Mouse (Mus musculus): Measurements from ENCODE around the gene Arhgef2. TPM values are rescaled to one million over a fixed set of nuclear protein-coding genes. Genes with fewer than 3 reads are reported as not detected.

The Arhgef2 gene
- polyA plus RNA-seq, 1 experiment from 2014 or later = 138 TPM

DNA sequence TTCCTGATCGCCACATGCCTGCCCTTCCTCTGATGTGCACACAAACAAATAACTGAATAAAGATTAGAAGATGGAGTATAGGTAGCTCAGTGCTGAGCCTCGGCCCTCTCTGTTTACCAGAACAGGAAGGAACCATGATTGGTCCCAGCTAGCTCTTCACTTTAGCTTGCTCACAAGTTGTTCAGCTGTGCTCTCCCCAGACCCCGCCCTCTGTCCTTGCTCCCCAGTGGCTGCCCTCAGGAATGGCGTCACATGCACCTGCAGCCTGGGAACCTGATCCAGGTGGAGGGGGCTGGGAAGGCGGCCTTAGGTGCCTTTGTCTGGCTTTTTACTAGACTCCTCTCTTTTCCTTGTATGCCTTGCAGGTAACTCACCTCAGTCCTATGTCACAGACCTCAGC is 9.4 kb downstream of the Arhgef2 start:
- WGBS = 73% methylated on average over 5 of the region's 5 CpGs

DNA sequence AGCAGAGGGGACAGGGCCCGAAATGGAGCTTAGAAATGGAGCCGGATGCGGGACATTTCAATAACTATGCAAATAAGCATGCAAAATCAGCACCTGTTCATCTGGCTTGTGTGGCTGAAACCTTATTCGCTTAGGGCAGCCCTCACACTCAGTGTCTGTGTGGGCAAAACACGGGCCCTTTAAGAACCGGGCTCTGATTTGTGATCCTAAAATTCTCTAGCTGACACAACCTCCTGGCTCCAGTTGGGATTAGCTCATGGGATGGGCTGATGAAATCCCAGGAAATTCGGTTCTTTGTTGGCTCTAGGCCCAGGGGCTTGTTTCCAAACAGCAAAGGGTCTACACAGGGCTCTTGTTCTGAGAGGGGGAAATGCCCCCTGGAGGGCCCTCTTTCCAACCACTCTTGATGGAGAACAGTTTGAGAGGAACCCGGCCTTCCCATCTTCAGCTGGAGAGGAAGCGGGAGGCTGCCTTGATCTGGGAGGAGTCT is 10.2 kb downstream of the Arhgef2 start:
- H3K4me1 ChIP-seq = peaks cover 15% of the 10 kb centered on the region
- H3K4me3 ChIP-seq = no peak overlapping the region
- H3K4me2 ChIP-seq = no peak overlapping the region; the same call in 1 of the 2 replicates
- WGBS = 31% methylated on average over 9 of the region's 9 CpGs
- H3K36me3 ChIP-seq (replicated peaks) = no peaks in the 10 kb centered on the region
- H3K9ac ChIP-seq = no peak overlapping the region
- H3K27me3 ChIP-seq (replicated peaks) = no peaks in the 10 kb centered on the region
- no peak for ATAC-seq (replicated peaks)
- H3K9me3 ChIP-seq = no peaks in the 10 kb centered on the region
- no peak overlapping the region; the same call in 1 of the 2 replicates for H3K27ac ChIP-seq

More for the DNA sequence above, 9.4 kb downstream of the Arhgef2 start:
- Histone ChIP-seq H3K27ac (no peak overlapping the region), H3K36me3 (replicated peaks) (no peaks in the 10 kb centered on the region), H3K4me1 (0 out of 2 replicates have a peak, but pooled peaks cover 8% of the 10 kb centered on the region), H3K9ac (no peak overlapping the region), H3K4me2 (no peak overlapping the region), H3K4me3 (no peak overlapping the region), H3K9me3 (no peaks in the 10 kb centered on the region), H3K27me3 (replicated peaks) (no peaks in the 10 kb centered on the region)
- ATAC-seq (replicated peaks) = no peak

DNA sequence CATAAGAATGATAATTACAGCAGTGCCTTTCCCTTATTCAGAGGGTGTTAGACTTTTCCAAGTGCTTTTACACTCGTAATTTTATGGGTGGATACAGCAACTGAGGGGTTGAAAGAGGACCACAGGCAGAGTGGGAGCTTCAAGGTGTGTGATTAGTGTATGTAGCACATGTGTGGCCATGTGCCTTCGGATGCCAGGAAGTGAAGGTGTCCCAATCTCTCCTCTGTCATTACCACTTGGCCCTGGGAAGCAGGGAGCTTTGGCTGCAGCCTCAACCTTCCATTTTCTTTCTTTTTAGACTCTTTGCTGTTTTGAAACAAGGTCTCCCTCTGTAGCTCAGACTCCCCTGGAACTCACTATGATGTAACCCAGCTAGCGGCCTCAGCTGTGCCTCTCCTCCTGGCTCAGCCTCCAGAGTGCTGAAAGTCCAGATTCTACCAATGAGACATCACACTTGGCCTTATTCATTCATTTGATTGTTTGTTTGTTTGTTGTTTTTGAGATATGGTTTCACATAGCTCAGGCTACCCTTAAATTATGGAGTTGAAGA is 11.3 kb downstream of the Arhgef2 start:
- H3K4me2 ChIP-seq = no peak overlapping the region
- H3K9ac ChIP-seq = no peak overlapping the region
- H3K27ac ChIP-seq = no peak overlapping the region
- no peaks in the 10 kb centered on the region for H3K36me3 ChIP-seq (replicated peaks)
- H3K27me3 ChIP-seq (replicated peaks) = no peaks in the 10 kb centered on the region
- WGBS = 85% methylated on average over 3 of the region's 3 CpGs
- ATAC-seq (replicated peaks) = no peak
- H3K4me3 ChIP-seq = no peak overlapping the region
- no peaks in the 10 kb centered on the region for H3K9me3 ChIP-seq
- peaks cover 15% of the 10 kb centered on the region for H3K4me1 ChIP-seq

DNA sequence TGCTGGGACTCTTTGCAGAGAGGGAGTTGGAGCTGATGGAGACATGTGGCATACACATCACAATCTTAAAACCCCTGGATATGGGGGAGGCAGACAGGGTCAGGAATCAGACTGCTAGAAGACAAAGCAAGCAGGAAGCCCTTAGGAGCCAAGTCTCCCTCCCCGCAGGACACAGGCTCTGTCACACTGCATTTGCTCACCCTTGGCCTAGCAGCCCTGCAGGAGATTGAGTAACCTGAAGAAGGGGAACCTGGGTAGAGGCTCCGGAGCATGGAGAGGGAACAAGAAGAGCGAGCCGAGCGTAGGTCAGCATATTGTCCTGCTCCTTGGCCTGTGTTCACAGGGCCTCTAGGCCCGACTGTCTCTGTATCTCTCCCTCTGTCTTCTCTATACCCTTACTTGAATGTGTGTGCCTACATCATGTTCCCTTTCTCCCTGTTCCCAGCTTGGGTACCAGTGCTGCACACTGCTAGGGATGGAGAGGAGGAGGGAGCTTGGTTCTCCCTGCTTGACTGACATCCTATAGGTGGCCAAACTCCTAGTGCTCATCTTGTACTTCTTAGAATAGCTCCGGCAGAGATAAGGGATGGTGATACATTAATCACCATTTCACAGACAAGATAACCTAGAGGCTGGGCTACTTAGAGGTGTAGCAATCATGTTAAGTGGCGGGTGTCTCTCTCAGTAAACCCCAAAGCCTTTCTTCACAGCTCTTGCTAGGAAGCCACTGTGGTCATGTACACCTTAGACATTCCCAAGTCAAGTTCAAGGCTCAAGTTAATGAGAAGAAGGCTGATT is 12.5 kb downstream of the Arhgef2 start:
- Histone ChIP-seq H3K4me2 (no peak overlapping the region), H3K36me3 (replicated peaks) (no peaks in the 10 kb centered on the region), H3K9ac (no peak overlapping the region), H3K9me3 (no peaks in the 10 kb centered on the region), H3K4me1 (peaks cover 15% of the 10 kb centered on the region), H3K27me3 (replicated peaks) (no peaks in the 10 kb centered on the region), H3K4me3 (no peak overlapping the region), H3K27ac (no peak overlapping the region)
- WGBS = 80% methylated on average over 8 of the region's 8 CpGs
- no peak for ATAC-seq (replicated peaks)

DNA sequence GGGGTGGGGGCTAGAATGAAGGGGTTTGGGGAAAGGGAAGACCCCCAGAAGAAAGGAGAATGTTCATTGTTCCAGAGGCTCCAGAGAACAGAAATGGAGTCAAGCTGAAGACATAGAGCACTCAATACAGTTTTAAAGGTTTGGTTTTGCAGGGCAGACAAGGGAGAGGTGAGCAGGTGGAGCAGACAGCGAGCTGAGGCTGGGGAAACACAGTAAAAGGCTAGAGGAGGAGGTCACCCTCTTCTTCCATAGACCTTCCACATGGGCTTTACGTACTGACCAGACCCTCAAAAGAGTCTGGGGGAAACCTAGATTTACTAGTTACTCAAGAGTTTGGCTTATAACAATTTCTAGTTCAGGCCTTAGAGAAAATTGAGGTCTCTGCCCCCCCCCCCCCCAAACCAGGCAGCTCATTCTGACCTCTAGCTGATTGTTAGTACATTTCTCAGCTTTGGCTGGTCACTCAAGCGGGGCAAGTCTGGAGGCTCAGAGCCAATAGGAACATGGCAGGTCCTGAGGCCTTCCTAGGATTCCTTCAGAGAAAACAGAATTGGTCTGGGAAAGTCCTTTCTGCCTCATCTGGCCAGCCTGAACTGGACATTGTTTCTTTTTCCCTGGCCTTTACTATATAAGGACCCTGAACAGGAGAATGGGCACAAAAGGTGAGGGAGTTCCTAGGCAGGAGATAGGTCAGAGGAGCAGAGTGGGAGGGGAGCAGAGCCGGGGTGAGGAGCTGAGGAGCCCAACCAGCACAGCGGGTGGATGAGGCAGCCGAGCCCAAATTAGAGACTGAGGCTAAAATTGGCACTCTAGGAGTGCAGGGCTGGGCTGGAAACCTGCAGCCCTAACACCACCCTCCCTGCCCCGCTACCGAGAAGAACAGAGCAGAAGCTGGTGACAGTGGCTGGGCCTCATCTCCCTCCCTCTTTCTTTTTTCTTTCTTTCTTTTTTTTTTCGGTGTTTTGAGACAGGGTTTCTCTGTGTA is 13.6 kb downstream of the Arhgef2 start:
- no peak for ATAC-seq (replicated peaks)
- H3K9me3 ChIP-seq = no peaks in the 10 kb centered on the region
- WGBS = 44% methylated on average over 9 of the region's 9 CpGs

DNA sequence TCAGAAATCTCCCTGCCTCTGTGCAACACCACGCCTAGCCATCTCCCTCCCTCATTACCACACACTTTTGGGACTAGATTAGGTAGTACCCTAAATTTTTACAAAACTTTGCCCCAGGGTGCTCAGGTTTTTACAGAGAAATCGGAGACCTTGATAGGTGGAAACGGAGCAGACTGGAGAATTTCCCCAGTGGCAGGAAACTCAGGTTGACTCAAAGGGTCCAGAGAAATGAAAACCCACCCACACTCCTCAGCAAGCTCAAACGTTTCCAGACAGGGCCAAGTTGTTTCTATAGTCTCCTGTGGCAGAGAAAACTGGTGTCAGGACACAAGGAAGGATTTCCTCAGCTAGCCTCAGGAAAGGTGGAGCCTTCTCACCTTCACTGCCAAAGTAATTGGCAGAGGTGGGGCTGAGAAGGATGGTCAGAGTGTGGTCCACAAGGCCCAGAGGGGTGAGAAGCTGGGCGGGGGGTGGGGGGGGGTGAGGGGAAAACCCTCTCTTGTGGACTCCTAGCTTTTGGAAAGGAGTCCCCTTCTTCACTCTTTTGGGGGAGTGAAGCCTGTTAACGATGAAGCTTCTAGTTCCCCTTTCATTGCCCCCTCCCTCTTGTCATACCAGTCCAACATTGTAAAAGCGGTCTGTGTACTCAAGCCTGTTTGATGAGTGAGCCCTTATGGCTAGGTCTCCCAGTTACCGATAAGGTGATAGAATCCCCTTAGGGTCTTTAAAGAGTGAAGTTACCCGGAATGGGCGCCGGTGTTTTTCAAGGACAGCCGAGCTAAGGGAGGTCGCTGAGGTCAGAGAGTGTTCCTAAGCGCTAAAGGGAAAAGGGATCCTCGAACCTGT is 14.6 kb downstream of the Arhgef2 start:
- 15% methylated on average over 15 of the region's 15 CpGs for WGBS
- Histone ChIP-seq H3K36me3 (replicated peaks) (no peaks in the 10 kb centered on the region), H3K9me3 (no peaks in the 10 kb centered on the region), H3K9ac (peak overlapping the region; percentile 94), H3K27me3 (replicated peaks) (no peaks in the 10 kb centered on the region), H3K27ac (peak overlapping the region; percentile 96), H3K4me3 (peak overlapping the region; percentile 92), H3K4me1 (peaks cover 32% of the 10 kb centered on the region), H3K4me2 (peak overlapping the region; percentile 93)
- ATAC-seq (replicated peaks) = no peak

More for the DNA sequence above, 13.6 kb downstream of the Arhgef2 start:
- no peaks in the 10 kb centered on the region for H3K36me3 ChIP-seq (replicated peaks)
- no peak overlapping the region for H3K4me3 ChIP-seq
- H3K4me2 ChIP-seq = no peak overlapping the region
- no peak overlapping the region for H3K9ac ChIP-seq
- H3K27ac ChIP-seq = no peak overlapping the region
- peaks cover 23% of the 10 kb centered on the region for H3K4me1 ChIP-seq
- no peaks in the 10 kb centered on the region for H3K27me3 ChIP-seq (replicated peaks)

DNA sequence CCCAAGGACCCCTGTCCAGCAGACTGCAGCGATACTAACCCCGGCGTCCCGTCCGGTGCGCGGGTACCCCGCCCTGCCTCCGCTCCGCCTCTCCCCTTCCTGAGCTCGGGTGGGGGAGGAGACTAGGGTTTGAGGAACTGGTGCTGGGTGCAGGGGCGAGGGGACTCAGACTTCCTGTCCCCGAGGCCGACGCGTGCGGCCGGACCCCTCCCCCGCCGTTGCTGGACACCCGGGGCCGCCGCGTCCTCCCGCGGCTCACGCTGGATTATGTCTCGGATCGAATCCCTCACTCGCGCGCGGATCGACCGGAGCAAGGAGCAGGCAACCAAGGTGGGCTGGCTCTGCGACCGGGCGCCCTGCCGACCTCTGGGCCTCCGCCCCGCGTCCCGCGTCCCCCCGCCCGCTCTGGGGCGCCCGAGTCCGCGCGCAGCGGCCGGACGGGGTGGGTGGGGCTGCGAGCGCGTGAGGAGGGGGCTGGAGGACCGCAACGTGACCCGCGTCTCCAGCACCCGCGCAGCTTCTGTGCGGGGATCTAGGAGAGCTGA is 15.3 kb downstream of the Arhgef2 start:
- Histone ChIP-seq H3K4me3 (peak overlapping the region; percentile 92), H3K36me3 (replicated peaks) (no peaks in the 10 kb centered on the region), H3K9me3 (no peaks in the 10 kb centered on the region), H3K27me3 (replicated peaks) (no peaks in the 10 kb centered on the region), H3K27ac (peak overlapping the region; percentile 96), H3K4me2 (peak overlapping the region; percentile 93), H3K9ac (peak overlapping the region; percentile 94), H3K4me1 (peaks cover 36% of the 10 kb centered on the region)
- ATAC-seq (replicated peaks) = peak; percentile 55
- WGBS = under 1% methylated on average over 64 of the region's 64 CpGs

DNA sequence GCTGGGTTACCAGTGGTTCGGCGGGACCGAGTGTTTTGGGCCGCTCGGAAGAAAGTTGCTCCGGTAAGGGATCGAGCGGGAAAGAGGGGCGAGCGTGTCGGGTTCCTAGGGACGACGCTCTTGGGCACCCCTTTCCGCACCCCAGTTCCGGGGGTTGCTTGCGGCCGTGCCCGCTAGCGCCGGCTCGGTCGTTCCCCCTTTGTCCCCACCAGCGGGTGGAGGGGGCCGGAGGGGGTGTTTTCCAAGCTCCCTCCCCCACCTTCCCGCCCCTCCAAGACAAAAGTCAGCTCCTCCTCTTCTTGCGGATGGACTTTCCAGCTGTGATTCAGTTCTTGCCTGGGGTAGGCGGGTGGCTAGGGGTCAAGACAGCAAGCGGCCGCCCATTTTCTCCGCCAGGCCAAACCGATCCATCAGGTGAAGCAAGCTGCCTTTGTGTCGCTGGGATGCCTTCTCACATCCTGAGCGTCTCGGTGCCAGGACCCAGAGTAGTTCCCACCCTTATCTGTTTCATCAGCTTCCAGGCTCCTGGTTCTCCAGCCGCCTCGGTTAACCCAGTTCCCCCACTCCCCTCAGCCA is 15.9 kb downstream of the Arhgef2 start:
- ATAC-seq (replicated peaks) = peak; percentile 7
- Histone ChIP-seq H3K4me2 (peak overlapping the region; percentile 93), H3K9ac (peak overlapping the region; percentile 94), H3K27ac (peak overlapping the region; percentile 96), H3K27me3 (replicated peaks) (no peaks in the 10 kb centered on the region), H3K4me3 (peak overlapping the region; percentile 92), H3K4me1 (peaks cover 37% of the 10 kb centered on the region), H3K9me3 (no peaks in the 10 kb centered on the region), H3K36me3 (replicated peaks) (no peaks in the 10 kb centered on the region)
- under 1% methylated on average over 36 of the region's 36 CpGs for WGBS

DNA sequence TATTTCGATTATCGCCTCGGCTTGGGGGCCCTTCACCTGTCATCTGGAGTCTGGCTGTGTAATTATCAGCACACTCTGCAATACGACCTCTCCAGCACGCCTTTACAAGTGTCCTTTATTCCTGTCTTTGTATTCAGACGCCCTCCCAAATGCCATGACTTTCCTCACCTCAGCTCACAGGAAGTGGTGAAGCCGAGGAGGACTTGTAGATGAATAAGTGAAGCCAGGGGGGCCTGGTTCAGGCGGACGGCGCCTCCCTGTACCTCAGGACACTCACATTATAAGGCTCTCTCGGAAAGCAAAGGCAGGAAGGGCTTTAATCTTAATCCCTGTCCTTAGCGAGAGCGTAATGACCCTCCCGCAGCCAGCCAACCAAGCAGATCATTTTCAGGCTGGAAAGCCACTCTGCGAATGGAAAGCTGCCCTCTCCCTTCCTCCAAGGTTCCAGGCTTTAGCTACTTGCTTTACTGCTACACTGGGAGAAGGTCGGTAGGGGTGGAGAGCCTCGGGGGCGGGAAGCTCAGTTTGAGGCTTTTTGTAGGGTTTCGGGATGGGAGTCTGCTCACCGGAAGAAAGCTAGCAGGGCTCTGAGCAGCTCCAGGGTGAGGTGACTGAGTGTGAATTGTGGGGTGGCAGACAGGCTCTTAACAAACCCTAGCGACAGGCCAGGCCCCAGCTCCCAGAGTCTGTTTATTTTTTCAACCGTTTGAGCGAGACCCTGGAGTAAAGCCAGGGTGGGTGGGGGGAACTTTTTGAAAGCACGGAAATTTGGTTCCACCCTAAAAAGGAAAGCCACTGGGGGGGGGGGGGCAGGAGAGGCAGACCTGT is 16.6 kb downstream of the Arhgef2 start:
- Histone ChIP-seq H3K9ac (peak overlapping the region; percentile 94), H3K36me3 (replicated peaks) (no peaks in the 10 kb centered on the region), H3K4me3 (peak overlapping the region; percentile 92), H3K4me2 (peak overlapping the region; percentile 93), H3K27me3 (replicated peaks) (no peaks in the 10 kb centered on the region), H3K27ac (peak overlapping the region; percentile 96), H3K4me1 (peaks cover 44% of the 10 kb centered on the region), H3K9me3 (no peaks in the 10 kb centered on the region)
- under 1% methylated on average over 24 of the region's 24 CpGs for WGBS
- peak; percentile 6 for ATAC-seq (replicated peaks)

DNA sequence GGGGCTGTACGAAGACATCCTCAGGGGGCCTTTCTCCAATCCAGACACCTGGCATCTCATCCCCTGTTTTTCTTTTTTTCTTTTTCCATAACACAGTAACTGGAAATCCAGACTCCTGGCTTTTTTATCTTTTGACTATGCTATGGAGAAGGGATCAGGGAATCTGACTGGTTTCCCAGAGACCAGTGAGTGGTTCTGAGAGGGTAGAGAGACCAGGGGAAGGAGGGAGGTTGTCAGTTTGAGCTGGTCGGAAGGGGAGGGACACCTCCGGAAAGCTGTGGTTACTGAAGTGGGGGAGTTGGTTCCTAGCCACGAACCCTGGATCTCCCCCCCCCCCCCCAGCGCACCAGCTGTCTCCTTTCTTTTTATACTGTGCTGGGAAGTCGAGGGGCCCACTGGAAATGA is 17.2 kb downstream of the Arhgef2 start:
- 0% methylated on average over 6 of the region's 6 CpGs for WGBS
- H3K4me1 ChIP-seq = peaks cover 49% of the 10 kb centered on the region
- peak overlapping the region; percentile 93 for H3K4me2 ChIP-seq
- H3K36me3 ChIP-seq (replicated peaks) = no peaks in the 10 kb centered on the region
- no peaks in the 10 kb centered on the region for H3K9me3 ChIP-seq
- peak overlapping the region; percentile 96 for H3K27ac ChIP-seq
- H3K27me3 ChIP-seq (replicated peaks) = no peaks in the 10 kb centered on the region
- peak overlapping the region; percentile 94 for H3K9ac ChIP-seq
- peak; percentile 47; the same call in 1 of the 2 replicates for ATAC-seq (replicated peaks)
- H3K4me3 ChIP-seq = peak overlapping the region; percentile 92

Measured in midbrain, embryonic 15.5 days (tissue).